Mouse (Mus musculus) ovary, postnatal 36 days (tissue): ENCODE data around the gene Eif4ebp2.
A peak's percentile ranks its signal among the peaks of the same experiment; 100 is the strongest.

Source experiments
- DNase-seq: peaks from one replicate; pipeline ENCODE4 v3.0.0; 2022; ENCODE audit warnings: low spot score, mixed read lengths

Gene Eif4ebp2

DNA sequence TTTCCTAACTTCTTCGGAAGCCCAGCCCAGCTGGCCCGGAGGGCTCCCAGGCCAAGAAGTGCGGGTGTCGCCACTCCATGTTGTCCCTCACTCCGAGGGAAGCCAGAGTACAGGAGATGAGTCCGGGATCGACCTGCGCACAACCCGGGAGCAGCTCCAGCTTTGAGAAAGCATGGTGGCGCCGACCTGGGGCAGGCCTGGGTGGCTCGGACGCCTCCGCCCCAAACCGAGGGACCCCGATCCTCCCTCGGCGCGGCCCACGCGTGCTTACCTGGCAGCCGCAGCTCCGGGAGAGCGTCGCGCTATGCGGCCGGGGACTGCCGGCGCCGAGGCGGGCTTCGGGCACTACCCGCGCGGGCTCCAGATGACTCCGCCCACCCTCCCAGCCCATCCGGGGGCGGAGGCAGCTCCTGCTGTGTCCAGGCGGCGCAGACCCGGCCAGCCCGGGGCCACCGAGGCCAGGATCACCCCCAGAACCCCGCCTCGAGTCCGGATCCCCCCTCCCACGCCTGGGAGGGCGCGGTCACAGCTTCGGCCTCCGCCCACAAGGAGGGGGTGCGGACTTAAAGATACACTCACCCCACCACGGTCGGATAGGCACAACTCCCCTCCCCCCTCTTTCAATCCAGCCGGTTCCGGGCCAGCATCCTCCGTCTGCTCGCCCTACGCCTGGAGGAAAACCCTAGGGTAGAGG lies 69.3 kb downstream of the Eif4ebp2 start, which contains the start of gene Pald1:
Gene Pald1 (minus strand): TSS at position 510 of the 694 bp plus-strand sequence.
- peak; percentile 84 for DNase-seq

DNA sequence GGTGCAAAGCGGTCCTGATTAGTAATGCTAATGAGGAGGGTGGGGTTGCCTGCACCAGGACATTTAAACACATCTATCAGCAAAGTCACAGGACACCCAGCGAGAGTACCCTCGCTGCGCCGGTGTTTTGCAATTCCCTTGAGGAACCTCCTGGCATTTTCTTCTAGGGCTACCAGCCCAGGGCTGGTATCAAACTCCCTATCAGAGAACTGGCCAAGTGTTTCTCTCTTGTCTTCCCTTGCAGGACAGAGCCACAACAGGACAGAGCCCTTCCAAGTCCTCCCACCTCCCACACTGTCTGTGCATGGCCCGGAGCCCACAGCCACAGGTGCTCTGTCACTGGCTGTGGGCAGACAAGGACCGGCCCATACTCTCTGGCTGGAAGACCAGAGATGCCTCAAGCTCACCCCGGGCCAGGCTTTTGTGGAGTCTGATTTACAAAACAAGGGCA lies 70.2 kb downstream of the Eif4ebp2 start:
- DNase-seq, result no peak

DNA sequence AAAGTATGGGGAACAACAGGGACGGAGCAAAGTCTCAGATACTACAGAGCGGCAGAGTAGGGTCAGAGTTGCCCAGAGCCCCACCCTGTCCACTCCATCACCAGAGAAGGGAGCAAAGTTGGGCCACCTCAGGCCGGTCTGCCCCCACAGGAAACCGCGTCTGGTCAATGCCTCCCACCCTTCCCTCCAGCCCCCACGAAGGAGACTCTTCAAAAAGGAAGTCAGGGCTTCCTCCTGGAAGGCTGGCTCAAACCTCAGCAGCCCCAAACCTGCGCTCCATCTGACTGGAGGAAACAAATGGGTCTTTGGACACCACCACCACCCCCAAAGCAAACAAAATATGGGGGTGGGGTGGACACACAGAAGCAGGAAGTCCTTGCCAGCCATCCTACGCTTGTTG lies 70.6 kb downstream of the Eif4ebp2 start:
- DNase-seq, result no peak

DNA sequence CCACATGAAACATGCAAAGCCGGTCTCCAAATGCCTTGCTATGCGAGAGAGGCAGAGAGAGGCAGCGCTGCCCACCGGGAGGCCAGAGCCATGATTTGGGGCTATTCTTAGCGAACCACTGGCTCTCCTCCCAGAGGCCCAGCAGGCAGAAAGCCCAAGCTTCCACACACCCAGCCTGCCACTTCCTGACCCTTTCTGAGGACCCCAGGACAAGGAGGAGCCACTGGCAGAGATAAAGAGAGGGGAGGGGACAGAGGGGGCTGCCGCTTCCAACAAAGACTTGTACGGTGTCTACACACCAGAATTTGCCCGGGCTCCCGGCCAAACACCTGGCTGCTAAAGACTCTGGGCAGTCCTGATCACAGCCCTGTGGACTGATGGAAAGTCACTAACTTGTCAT lies 72.3 kb downstream of the Eif4ebp2 start:
- no peak for DNase-seq

DNA sequence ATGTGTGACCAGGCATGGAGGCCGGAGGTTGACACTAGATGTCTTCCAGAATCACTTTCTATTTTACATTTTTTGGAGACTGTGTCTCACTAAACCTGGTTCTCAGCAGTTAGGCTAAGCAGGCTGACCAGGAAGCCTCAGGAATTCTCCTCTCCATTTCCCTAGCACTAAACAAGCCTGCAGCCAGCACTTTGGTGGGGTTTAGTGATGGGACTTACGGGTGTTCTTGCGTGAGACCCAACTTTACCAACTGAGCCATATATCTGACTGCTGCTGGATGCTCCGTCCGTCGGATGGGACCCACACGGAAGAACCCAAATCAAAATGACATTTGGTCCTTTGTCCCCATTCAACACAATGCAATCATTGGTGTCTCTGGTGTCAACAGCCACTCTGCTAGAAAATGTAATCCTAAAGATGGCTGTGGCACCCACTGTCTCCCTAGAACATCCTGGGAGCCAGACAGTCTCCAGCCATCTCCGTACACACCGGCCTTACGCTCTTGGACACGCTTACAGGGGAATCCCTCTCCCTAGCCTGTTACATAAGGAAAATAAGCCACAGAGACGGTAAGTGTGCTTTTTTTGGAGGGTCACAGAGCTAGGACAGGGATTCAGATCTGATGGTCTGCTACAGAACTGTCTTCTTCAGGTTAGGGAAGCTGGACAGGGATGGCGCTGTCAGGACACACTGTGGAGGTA lies 73.0 kb downstream of the Eif4ebp2 start:
- no peak for DNase-seq

DNA sequence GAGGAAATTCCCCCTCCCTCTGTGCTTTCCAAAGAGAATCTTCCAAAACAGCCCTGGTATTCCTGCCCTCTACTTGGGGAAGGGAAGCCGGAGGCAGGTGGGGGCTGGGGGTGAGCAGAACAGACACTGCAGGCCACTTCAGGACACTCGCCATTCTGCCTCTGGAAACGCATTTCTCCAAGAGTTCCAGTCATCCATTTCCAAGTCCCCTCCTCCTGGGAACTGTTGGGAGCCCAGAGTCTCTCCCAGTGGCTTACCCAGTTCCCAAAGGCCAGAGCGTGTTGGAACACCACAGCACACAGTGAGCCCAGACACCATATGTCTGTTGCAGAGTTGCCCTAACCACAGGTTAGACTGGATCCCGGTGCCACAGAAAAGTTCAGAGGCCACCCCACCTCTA lies 73.8 kb downstream of the Eif4ebp2 start:
- no peak for DNase-seq
